Comparison of ENCODE assay signal across 8 mouse cellular contexts in the genomic region with DNA sequence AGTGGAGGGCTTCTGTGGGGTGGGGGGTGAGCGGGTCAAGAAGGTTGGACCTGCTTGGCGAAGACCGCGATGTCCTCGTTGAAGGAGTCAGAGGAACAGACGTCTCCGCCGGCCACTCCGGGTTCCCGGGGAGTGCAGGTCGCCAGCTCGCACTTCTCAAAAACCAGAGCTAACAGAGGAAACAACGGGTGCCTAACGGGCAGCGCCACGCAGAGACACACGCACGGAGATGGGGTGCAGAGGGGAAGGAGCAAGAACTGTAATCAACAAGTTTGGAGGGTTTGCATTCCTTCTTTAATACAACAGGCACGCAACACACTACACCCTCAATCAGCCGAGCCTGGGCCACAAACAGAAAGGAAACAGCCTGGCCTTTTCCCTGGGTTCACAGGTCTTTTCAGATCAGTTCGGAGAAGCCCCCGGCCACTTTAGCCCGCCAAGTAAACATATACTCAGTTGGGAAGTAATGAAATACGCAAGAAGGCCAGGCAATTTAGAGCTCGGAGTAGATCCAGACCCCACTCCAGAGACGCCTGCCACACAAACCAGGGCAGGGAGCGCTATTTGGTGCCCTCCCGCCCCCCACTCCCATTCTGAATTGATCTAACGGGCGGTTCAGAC. TPM values are rescaled to one million over a fixed set of nuclear protein-coding genes. Genes with fewer than 3 reads are reported as not detected.
A peak's percentile ranks its signal among the peaks of the same experiment; 100 is the strongest.
DNase-seq lines count a peak whose midpoint lies in the region; ATAC-seq and TF ChIP-seq lines count a peak whose summit lies in the region.

No protein-coding gene starts in this region.

- H3K27me3 ChIP-seq in embryonic facial prominence, embryonic 15.5 days, result peaks cover 9% of the 10 kb centered on the region; the same call in 1 of the 2 replicates
- 0 out of 2 replicates have a peak, but pooled peaks cover 14% of the 10 kb centered on the region for H3K27me3 ChIP-seq in hindbrain, postnatal 0 days (ENCODE audit: insufficient read depth, low read length)

- no peak for DNase-seq in lung, adult 2 months
- DNase-seq in lung, postnatal 36 days, result no peak
- peak; percentile 27 for DNase-seq in hindbrain, postnatal 0 days (ENCODE audit: low spot score)
- DNase-seq in lung, postnatal 10 days, result peak; percentile 32
- DNase-seq in layer of hippocampus, postnatal 36 days, result no peak
- DNase-seq in thymus, postnatal 10 days (ENCODE audit: low spot score in 2 of 2), result no peak
- DNase-seq in cerebellum, adult 8-10 months, result no peak

- H3K9me3 ChIP-seq in embryonic facial prominence, embryonic 15.5 days (replicated peaks), result no peaks in the 10 kb centered on the region
- no peaks in the 10 kb centered on the region for H3K9me3 ChIP-seq in hindbrain, postnatal 0 days (ENCODE audit: low read length)

- TF ChIP-seq POLR2A in lung, adult 2 months (IDR thresholded peaks at IDR 0.05; ENCODE audit: borderline replicate concordance, extremely low read depth, low read depth, low read length), result no peak

- no peaks in the 10 kb centered on the region for H3K36me3 ChIP-seq in embryonic facial prominence, embryonic 15.5 days
- H3K36me3 ChIP-seq in hindbrain, postnatal 0 days (ENCODE audit: insufficient read depth, low read length), result no peaks in the 10 kb centered on the region

- peak overlapping the region; percentile 94 for H3K27ac ChIP-seq in embryonic facial prominence, embryonic 15.5 days (replicated peaks)
- peak overlapping the region; percentile 81 for H3K27ac ChIP-seq in hindbrain, postnatal 0 days

- 7% methylated on average over 30 of the region's 30 CpGs for WGBS in lung, adult 2 months
- WGBS in embryonic facial prominence, embryonic 15.5 days, result 2% methylated on average over 30 of the region's 30 CpGs
- 3% methylated on average over 30 of the region's 30 CpGs for WGBS in hindbrain, postnatal 0 days

- no peak for TF ChIP-seq CTCF in lung, adult 2 months (IDR thresholded peaks at IDR 0.05; ENCODE audit: insufficient read depth, low read length)
- no peak for TF ChIP-seq CTCF in hindbrain, postnatal 0 days (IDR thresholded peaks at IDR 0.05; ENCODE audit: low read depth)

- H3K9ac ChIP-seq in embryonic facial prominence, embryonic 15.5 days, result peak overlapping the region; percentile 82
- peak overlapping the region; percentile 69 for H3K9ac ChIP-seq in hindbrain, postnatal 0 days (replicated peaks; ENCODE audit: low read length)

- peak overlapping the region; percentile 72 for H3K4me2 ChIP-seq in embryonic facial prominence, embryonic 15.5 days (replicated peaks)
- H3K4me2 ChIP-seq in hindbrain, postnatal 0 days (ENCODE audit: low read depth, low read length), result peak overlapping the region; percentile 72

- H3K4me3 ChIP-seq in lung, adult 2 months (replicated peaks; ENCODE audit: extremely low read depth, low read depth, low read length), result peak overlapping the region; percentile 94
- peak overlapping the region; percentile 63 for H3K4me3 ChIP-seq in embryonic facial prominence, embryonic 15.5 days (replicated peaks)
- H3K4me3 ChIP-seq in hindbrain, postnatal 0 days (ENCODE audit: low read length), result peak overlapping the region; percentile 51

- ATAC-seq in embryonic facial prominence, embryonic 15.5 days (ENCODE audit: insufficient number of reproducible peaks, low FRiP score, low TSS enrichment, low read depth), result no peak
- no peak for ATAC-seq in hindbrain, postnatal 0 days

- H3K4me1 ChIP-seq in lung, adult 2 months (ENCODE audit: control insufficient read depth, insufficient read depth, low read length), result peaks cover 2% of the 10 kb centered on the region
- peaks cover 27% of the 10 kb centered on the region for H3K4me1 ChIP-seq in embryonic facial prominence, embryonic 15.5 days
- H3K4me1 ChIP-seq in hindbrain, postnatal 0 days (ENCODE audit: insufficient read depth, low read length), result no peaks in the 10 kb centered on the region

RNA-seq across cellular contexts. Expression of a gene that starts 4.1 kb away (rescaled TPM):
- polyA plus RNA-seq in lung, adult 2 months (2012; rRNA removed), result 15.6 and 22.6 TPM in 2 replicates
- 33.4 and 36.4 TPM in 2 replicates for polyA plus RNA-seq in embryonic facial prominence, embryonic 15.5 days (2015; fragmentation: Nextera tagmentation; extraction: Ambion mirVana)
- total RNA-seq in hindbrain, postnatal 0 days (2014; rRNA removed), result 132 and 133 TPM in 2 replicates
- polyA plus RNA-seq in hindbrain, postnatal 0 days (2015; fragmentation: Nextera tagmentation; extraction: Ambion mirVana), result 94.4 and 105 TPM in 2 replicates
- 10 to 100 TPM; 39.2 to 43.8 TPM for total RNA-seq in layer of hippocampus, postnatal 36 days (2021)

Comparison
In these comparisons a context has a peak if more than half of its experiments do, and no peak if none do; other contexts are left out.
1. DNase-seq: peak in hindbrain, postnatal 0 days (single experiment) and lung, postnatal 10 days (single experiment); none in lung, adult 2 months (single experiment), lung, postnatal 36 days (single experiment), layer of hippocampus, postnatal 36 days (0 of 2), thymus, postnatal 10 days (0 of 2) and cerebellum, adult 8-10 months (single experiment).
2. Peak in every context shown above with its lines, with median percentiles within 50 percentile points of each other: H3K4me3 ChIP-seq.